Mouse (Mus musculus): ENCODE measurements around the gene Klk7.

GRCm38 (mm10) chr7:43799876-43800275, 11.2 kb upstream of the Klk7 start:
- TF ChIP-seq CTCF (IDR thresholded peaks at IDR 0.05; ENCODE audit: low read depth, low read length), result no peak
- no peak for TF ChIP-seq POLR2A (IDR thresholded peaks at IDR 0.05; ENCODE audit: borderline replicate concordance, low read depth, low read length)

Measured in bone marrow macrophage, adult 2 months (primary cell).